Mouse (Mus musculus) right cerebral cortex, postnatal 14 days (tissue): ENCODE measurements around the gene Slc43a2.

Experiments
- DNase-seq: peaks from one replicate; pipeline ENCODE4 v3.0.0; 2022

Slc43a2 gene

DNA sequence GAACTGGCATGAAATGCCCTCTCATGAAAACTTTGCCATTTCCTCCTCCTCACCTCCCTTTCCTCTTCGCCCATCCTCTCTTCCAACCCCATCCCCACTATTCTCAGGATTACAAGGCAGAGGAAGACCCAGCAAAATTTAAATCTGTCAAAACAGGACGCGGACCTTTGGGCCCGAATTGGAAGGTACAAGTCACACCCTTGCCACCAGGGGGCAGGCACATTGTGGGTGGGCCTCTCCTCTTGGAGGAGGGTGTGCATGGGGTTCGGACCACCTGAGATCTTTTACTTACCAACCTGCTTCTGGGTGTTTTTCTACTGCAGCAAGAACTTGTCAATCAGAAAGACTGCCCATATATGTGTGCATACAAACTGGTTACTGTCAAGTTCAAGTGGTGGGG is 87.6 kb downstream of the Slc43a2 start:
- DNase-seq: no peak

DNA sequence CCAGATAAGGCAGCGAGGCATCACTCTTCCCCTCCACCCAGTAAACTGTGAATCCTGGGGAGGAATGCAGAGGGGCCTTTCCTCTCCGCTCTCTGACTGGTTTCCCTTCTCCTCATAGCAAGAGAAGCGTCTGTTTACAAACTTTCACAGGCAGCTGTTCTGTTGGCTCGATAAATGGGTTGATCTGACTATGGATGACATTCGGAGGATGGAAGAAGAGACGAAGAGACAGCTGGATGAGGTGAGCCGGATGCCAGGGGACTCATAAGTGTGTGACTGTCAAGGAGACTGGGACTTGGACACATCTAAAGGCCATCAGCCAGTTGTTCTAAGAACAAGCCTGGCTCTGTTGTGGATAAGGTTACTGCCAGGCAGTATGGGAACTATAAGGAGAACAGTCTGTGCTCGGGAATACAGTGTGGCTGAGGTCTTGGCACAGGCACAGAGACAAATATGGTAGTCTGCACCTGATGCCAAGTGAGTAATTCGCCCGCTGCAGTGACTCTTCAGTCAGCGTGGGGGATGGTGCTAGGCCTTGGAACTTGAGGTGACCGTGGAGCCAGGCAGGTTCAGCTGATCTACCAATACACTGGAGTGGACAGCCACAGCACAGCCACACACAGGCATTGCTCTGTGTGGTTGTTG is 88.8 kb downstream of the Slc43a2 start:
- peak; percentile 30 for DNase-seq

DNA sequence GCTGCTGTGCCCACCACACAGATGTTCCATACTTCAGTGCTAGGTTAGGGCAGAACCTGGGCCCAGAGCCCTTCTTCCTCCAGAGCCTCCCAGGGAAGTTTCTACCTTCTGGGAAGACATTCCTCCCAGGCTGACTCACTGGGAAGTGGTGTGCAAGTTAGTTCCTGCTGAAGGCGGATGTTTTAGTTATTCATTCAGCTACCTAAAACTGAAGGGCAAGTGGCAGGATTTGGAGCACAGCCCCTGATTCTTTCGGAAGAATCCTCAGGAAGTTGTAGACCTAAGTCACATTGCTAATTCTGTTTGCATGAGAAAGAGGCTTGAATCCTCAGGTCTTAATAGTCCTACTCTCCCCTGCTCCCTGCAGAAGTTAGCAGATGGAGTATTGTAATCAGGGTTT is 89.9 kb downstream of the Slc43a2 start:
- DNase-seq: no peak

DNA sequence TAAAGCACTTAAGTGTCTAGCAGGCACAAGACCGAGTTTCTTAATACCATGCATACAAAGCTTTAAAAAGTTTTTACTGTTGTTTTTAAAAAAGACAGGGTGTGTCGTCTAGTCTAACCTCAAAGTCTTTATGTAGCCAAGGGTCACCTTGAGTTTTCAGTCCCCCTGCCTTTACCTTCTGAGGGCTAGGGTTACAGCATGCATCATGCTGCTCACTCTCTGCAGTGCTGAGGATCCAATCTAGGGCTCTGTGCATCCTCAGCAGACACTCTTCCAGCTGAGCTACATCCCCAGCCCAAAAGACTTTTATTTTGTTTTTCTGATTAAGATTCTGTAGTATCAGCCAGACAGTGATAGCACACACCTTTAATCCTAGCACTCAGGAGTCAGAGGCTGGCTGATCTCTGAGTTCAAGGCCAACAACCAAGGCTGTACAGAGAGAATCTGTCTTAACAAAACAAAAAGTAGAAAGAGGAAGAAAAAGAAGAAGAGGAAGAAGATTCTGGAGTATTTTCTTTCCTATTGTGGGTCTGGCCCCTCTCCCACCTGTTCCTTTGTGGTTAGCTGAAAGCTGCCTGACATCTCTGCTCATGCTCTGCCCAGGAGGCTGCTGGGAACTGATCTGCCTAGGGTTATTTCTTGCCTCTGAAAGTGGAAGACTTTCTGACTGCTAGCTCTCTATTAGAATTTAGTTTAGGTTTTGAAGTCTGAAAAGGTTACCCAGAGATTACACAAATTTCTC is 91.3 kb downstream of the Slc43a2 start:
- no peak for DNase-seq

DNA sequence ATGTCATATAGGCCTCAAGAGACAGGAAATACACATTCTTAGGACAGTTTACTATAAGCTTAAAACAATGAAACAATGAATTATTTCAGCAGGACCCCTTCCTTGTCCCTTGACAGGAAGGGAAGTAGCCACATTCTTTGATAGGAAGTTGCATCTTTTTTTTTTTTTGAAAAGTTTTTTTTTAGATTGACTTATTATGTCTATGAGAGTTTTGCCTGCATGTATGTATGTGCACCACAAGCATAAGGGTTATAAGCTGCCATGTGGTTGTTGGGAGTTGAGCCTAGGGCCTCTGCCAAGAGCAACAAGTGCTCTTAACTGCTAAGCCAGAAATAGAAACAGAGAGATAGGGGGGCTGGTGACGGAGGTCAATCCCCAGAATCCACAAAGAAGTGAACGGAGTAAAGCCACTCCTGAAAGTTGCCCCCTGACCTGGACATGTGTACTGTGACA is 92.6 kb downstream of the Slc43a2 start:
- no peak for DNase-seq

DNA sequence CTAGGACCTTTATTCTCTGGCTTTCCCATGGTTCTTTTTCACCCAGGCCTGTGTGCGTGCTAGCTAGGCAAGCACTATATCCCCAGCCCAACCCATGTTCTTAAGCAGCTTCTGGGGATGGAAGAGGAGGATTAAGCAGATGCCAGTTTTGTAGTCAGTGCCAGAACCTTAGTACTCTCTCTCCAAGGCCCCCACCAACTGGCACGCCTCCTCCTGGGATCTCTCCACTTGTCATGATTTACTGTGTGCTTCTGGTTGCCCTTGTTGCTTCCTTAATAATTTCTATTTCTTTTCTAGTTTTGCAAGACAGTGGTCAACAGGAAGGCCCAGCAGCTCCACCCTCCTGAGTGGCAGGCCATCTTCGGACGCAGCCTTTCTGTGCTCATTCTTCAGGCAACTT is 94.3 kb downstream of the Slc43a2 start:
- no peak for DNase-seq
